Mouse (Mus musculus) frontal cortex, postnatal 14 days (tissue): ENCODE measurements around the gene Cela1.

Source experiments
- DNase-seq, 2 experiments: peaks; one replicate each; pipeline ENCODE4 v3.0.0; 2022; ENCODE audit warnings: low spot score in 2 of 2

Gene Cela1

GRCm38 (mm10) chr15:100705376-100705775 lies 17.7 kb upstream of the Cela1 start:
- DNase-seq, result no peak

GRCm38 (mm10) chr15:100703913-100704312 lies 16.2 kb upstream of the Cela1 start:
- DNase-seq, result no peak

DNA sequence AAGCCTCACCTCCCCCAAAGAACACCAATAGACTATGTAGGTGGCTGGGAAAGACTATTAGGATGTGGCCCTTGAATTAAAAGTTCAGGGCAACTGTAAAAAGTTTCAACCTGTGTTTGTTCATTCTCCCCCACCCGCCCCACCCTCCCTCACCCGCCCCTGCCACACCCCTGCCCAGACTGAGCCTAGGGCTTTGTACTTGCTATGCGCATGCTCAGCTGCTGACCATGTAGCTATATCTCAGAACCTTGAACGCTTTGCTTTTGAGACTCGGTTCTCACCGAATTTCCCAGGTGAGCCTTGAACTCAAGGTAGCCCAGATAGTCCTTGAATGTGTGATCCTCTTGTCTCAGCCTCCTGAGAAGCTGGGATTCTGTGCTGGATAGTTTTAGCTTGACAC lies 14.1 kb upstream of the Cela1 start:
- DNase-seq, result no peak

DNA sequence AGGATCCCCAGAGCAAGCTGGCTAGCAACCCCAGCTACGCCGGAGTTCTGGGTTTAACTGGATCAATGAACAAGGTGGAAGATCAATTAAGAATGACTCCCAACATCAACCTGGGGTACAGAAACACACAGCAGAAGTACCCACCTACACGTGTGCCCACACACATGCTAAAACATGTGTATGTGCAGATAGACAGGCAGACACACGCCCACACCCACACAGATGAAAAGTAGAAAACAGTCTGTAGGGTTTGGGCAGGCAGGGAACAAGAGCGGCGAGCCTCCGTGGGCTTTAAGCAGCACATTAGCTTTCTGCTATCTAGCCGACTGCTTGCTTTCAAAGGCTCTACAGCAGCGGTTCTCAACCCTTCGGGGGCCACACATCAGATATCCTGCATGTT lies 13.4 kb upstream of the Cela1 start:
- DNase-seq, result no peak

DNA sequence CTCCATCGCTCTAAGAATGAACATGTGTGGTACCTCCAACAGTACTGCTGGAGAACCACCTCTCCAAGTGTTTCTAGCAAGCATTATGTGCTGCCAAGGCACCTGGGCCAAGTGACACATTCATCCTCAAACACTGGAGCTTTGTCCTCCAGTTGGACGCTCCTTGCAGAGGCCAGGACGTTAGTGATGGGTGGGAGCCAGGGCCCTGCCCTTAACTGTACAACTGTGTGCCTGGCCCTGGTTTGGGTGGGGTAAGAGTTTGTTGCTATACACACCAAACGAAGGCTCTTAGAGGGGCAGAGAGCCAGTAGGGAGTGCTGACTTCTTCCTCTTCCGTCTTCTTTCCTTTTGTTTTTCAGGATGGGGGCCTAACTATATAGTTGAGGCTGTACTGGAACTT lies 12.7 kb upstream of the Cela1 start:
- no peak for DNase-seq

- DNase-seq, result no peak
Observed at GRCm38 (mm10) chr15:100699386-100699785, 11.7 kb upstream of the Cela1 start.

GRCm38 (mm10) chr15:100698078-100698477 lies 10.4 kb upstream of the Cela1 start:
- no peak for DNase-seq

- no peak for DNase-seq
Observed at GRCm38 (mm10) chr15:100694406-100694805, 6.7 kb upstream of the Cela1 start.

- DNase-seq, result no peak
Observed at GRCm38 (mm10) chr15:100691990-100692389, 4.3 kb upstream of the Cela1 start.

DNA sequence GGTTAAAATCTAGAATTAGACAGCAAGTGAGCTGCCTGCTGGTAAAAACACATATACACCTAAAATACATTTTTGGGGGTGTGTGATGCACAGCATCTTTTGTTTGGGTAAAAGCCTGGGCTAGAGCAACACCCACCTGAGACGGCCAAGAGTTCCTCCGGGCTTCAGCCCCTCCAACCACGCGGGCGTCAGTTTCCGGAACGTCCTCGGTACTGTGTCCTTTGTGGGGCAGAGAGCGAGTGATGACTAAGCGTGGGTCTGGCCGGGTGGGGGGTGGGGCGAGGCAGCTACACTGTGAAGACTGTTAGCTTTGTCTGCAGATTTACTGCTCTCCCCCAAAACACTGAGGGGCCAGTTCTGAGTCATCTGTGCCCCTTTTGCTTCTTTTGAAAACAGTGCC lies 732 bp downstream of the Cela1 start:
- DNase-seq, result no peak

DNA sequence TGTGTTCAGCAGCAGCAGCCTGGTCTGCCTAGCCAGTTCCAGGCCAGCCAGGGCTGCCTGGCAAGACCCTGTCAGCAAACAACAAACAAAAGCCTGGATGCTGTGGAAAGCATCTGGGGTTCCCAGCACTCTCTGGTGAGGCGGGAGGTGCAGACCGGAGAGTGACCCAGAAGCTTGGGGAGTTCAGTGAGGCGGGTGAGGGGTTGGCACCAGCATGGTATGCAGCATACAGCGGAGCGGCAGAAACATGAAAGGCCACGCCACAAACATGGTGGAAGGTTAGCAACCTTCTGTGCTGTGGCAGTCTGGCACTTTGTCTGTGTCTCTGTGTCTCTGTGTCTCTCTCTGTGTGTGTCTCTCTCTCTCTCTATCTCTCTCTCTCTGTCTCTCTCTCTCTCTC lies 1.3 kb downstream of the Cela1 start:
- no peak for DNase-seq

DNA sequence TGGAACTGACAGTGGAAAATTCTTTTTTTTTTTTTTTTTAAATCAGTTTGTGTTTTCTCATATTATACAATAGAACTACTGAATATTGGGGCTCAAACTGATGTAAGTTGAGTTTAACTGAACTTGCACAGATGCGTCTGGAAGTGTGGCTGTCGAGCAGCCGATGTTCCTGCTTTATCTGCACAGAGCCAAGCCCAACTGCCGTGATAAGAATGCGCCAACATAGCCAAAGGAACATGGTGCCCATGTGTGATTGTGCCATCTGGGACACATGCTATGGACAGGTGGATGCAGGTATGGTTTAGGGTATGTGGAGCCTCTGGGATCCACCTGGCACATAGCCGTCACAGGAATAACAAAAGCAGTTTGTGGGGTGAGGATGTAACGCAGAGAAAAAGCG lies 1.9 kb downstream of the Cela1 start:
- DNase-seq, result no peak

GRCm38 (mm10) chr15:100685255-100685654 lies 2.5 kb downstream of the Cela1 start:
- no peak for DNase-seq

DNA sequence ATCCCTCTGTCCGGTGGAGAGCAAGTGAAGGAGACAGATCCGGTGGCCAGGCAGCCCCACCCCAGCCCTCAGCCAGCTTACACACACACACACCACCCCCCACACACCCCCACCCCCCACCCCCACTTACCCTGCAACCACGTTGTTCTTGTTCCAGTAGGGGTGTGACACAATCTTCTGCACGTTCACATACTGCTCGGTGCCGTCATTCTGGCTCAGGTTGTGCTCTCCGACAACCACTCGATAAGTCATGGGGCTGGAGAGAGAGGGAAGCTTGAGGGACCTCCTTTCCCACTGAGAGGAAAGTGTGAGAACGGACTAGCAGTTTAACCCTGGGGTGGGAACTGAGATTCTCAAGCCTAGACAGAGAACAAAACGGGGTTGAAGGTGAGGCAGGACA lies 3.3 kb downstream of the Cela1 start:
- no peak for DNase-seq

- peak; percentile 63 to 70 for DNase-seq
Observed at GRCm38 (mm10) chr15:100683041-100683440, 4.7 kb downstream of the Cela1 start.

GRCm38 (mm10) chr15:100681770-100682169 lies 6.0 kb downstream of the Cela1 start:
- DNase-seq, result no peak

GRCm38 (mm10) chr15:100680381-100680780 lies 7.3 kb downstream of the Cela1 start:
- DNase-seq, result no peak

GRCm38 (mm10) chr15:100679005-100679404 lies 8.7 kb downstream of the Cela1 start:
- DNase-seq, result no peak

- no peak for DNase-seq
Observed at GRCm38 (mm10) chr15:100678581-100678980, 9.1 kb downstream of the Cela1 start.

DNA sequence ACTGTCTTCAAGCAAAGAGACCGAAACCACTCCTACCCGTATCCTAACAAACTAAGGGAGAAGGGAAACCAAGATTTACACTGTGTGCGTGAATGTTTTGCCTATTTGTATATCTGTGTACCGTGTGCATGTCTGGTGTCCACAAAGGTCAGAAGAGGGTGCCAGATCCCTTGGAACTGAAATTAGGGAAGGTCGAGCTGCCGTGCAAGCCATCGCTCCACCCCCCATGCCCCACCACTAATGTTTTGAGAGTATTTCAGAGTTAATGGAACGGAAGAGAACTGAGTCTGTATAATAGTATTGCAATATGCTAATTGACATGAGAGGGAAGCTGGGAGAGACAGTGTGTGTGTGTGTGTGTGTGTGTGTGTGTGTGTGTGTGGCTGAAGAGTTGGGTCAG lies 10.0 kb downstream of the Cela1 start:
- no peak for DNase-seq

GRCm38 (mm10) chr15:100676521-100676920 lies 11.2 kb downstream of the Cela1 start:
- DNase-seq, result no peak

- no peak for DNase-seq
Observed at GRCm38 (mm10) chr15:100675486-100675885, 12.2 kb downstream of the Cela1 start.

DNA sequence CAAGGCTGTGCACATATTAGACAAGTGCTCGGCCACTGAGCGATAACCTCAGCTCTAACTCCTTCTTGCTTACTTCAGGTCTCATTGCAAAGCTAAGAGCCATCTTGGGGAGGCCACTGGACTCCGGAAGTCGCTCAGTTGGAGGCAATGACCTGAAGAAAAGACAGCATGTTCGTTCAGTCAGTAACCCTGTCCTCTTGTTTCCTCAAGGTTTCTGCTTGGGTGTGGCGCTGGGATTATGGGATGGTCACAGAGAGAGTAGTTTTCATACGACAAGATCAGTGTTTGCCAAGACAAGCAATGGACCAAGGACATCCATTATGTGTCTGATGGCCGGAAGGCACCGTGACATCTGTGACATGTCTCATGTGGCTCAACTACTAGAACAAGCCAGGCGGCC lies 13.2 kb downstream of the Cela1 start:
- DNase-seq, result no peak

DNA sequence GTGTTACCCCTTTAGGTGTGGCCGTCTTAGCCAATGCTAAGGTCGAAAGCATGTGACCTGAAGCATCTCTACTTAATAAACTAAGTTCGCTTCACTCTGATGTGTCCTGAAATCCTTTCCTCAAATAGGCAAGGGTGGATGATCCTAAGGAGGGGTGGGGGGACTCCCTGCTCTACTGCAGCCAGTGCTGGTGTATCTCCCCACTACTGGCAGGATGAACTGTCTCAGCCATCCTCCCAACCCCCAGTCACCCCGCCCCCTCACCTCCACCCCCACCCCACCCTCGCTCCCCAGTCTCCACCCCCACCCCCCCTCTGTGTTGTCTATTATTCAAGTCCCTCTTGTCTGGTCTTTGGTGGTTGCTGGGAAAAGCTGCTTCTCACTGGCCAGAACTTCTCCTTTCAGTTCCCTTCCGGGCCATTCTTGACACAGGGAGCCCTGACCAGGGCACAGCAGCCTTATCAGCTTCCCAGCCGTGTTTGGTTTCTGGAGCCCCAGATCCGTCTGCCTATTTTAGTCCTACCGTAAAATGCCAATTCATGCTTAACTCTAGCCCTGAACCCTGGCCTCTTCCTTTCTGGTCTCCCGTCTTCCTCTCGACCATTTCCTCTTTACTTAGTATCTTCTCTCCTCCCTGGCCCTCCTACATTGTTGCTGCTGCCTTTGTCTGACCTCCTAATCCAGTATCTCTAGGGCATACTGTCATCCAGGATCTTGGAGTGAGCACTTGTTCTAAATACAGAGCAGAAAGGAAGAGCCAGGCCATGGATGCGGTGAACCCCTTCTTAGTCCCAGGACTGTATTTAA lies 13.9 kb downstream of the Cela1 start:
- DNase-seq, result no peak
